ENCODE assay signal across 29 mouse cellular contexts in the genomic region with DNA sequence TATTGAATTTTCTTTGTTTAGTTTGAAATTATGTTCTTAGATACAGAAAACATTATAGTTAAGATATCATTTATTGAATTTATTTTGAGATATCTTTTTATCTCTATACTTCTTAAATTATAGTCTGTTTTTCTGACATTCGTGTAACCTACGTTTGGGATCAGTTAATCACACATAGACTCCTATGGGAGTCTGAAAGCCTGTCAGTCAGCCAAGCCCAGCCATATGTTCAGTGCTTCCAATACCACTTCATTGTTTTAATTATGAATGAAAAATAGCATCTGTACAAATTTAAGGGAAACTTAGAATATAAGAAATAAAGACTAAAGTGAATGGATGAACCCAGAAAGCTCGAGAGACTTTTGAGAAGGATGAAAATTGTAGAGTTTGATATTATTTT. TPM values are rescaled to one million over a fixed set of nuclear protein-coding genes. Genes with fewer than 3 reads are reported as not detected.
"Had no signal": no experiment of that assay in that cellular context is flagged by ENCODE, and none has a peak within 500 bp of the region (broad histone marks: within the 10 kb centered on the region; RNA-seq: fewer than 3 reads in every experiment).

No protein-coding gene starts in this region.

- H3K27me3 ChIP-seq: heart, embryonic 13.5 days; heart, embryonic 15.5 days; kidney, embryonic 15.5 days; limb, embryonic 13.5 days; limb, embryonic 15.5 days; liver, embryonic 12.5 days had no signal

- H3K4me2 ChIP-seq: heart, embryonic 11.5 days; heart, embryonic 13.5 days; heart, embryonic 15.5 days; hindbrain, embryonic 14.5 days; kidney, embryonic 15.5 days; limb, embryonic 13.5 days; limb, embryonic 15.5 days; liver, embryonic 12.5 days had no signal

- H3K27ac ChIP-seq: heart, adult 2 months; heart, embryonic 13.5 days; heart, embryonic 15.5 days; hindbrain, embryonic 14.5 days; kidney, embryonic 15.5 days; kidney, postnatal 0 days; limb, embryonic 13.5 days; limb, embryonic 15.5 days; liver, embryonic 12.5 days; liver, embryonic 14.5 days had no signal

- ATAC-seq: hindbrain, embryonic 16.5 days; intestine, embryonic 16.5 days had no signal

- H3K9me3 ChIP-seq: heart, embryonic 13.5 days; heart, embryonic 15.5 days; kidney, embryonic 15.5 days; limb, embryonic 13.5 days; limb, embryonic 15.5 days; liver, embryonic 12.5 days had no signal

- DNase-seq: gastrocnemius, postnatal 14 days; gastrocnemius, postnatal 36 days; heart, adult 11 months; heart, adult 2 months; heart, postnatal 14 days; heart, postnatal 36 days; kidney, adult 11 months; kidney, adult 2 months; kidney, adult 9 months; kidney, postnatal 14 days; kidney, postnatal 36 days; layer of hippocampus, adult 9-11 months; layer of hippocampus, postnatal 36 days had no signal

- H3K9ac ChIP-seq: heart, embryonic 13.5 days; heart, embryonic 15.5 days; hindbrain, embryonic 14.5 days; kidney, embryonic 15.5 days; limb, embryonic 13.5 days; limb, embryonic 15.5 days; liver, embryonic 12.5 days; liver, embryonic 14.5 days had no signal

- H3K4me3 ChIP-seq: heart, adult 2 months; heart, embryonic 13.5 days; heart, embryonic 15.5 days; kidney, embryonic 15.5 days; limb, embryonic 13.5 days; limb, embryonic 15.5 days; liver, embryonic 12.5 days had no signal

- H3K36me3 ChIP-seq: limb, embryonic 15.5 days had no signal

RNA-seq across cellular contexts. Expression of a gene that starts 17.4 kb away (rescaled TPM):
- total RNA-seq: liver, adult 2 months had no signal

RNA-seq across cellular contexts. Expression of a gene that starts 23.1 kb away (rescaled TPM):
- total RNA-seq: hematopoietic stem cell, adult 5-6 weeks; liver, adult 2 months had no signal
- polyA plus RNA-seq: gonadal fat pad, adult 2 months; heart, adult 2 months; kidney, adult 2 months; large intestine, adult 2 months; liver, adult 2 months had no signal
